Mouse (Mus musculus) stomach, postnatal 0 days (tissue): ENCODE results near the gene Zmym6.

ENCODE experiments used
- CTCF ChIP-seq: IDR thresholded peaks from 2 replicates; pipeline ENCODE4 v1.5.1; 2016; ENCODE audit warnings: antibody characterized with exemption, low read depth, mild to moderate bottlenecking, moderate library complexity
- EP300 ChIP-seq: optimal IDR thresholded peaks from 2 replicates; pipeline ENCODE3; 2016; ENCODE audit warnings: antibody characterized with exemption

DNA sequence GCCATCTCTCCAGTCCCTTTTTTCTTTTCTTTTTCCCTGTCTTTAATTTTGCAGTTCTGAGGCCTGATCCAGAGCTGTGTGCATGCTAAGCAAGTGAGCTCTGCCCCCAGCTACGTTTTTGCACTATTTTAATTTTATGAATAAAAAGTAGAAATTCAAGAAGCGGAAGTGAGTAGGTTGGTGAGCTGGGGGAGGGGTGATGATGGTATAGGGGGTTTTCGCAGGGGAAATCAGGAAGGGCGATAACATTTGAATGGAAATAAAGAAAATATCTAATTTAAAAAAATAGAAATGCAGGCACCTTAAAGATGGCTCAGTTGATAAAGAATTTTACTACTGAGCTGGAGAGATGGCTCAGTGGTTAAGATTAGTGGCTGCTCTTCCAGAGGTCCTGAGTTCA, 33.6 kb upstream of the Zmym6 start:
- TF ChIP-seq CTCF (no peak), EP300 (no peak)
